Mouse (Mus musculus) testis, postnatal 10 days (tissue): ENCODE results near the gene Ephx1.
"Not testable (repeated sequence)": the region's sequence is repeated elsewhere in the genome, so short reads cannot be mapped to it uniquely, and the experiment has no call there.

Experiments used
- DNase-seq: peaks from one replicate; pipeline ENCODE4 v3.0.0; 2021; ENCODE audit warnings: low spot score

Gene Ephx1

GRCm38 (mm10) chr1:180974126-180974746, 46.5 kb downstream of the Ephx1 start:
- peak; percentile 40 for DNase-seq

- DNase-seq: no peak
Measured at GRCm38 (mm10) chr1:180972941-180973340, 47.8 kb downstream of the Ephx1 start.

GRCm38 (mm10) chr1:180967261-180967660, 53.4 kb downstream of the Ephx1 start:
- no peak for DNase-seq

GRCm38 (mm10) chr1:180966542-180966941, 54.2 kb downstream of the Ephx1 start:
- DNase-seq: no peak

GRCm38 (mm10) chr1:180965786-180966185, 54.9 kb downstream of the Ephx1 start:
- DNase-seq: no peak

- DNase-seq: no peak
Measured at GRCm38 (mm10) chr1:180958797-180959196, 61.9 kb downstream of the Ephx1 start.

GRCm38 (mm10) chr1:180957989-180958388, 62.7 kb downstream of the Ephx1 start:
- DNase-seq: no peak

GRCm38 (mm10) chr1:180956973-180957381, 63.7 kb downstream of the Ephx1 start:
- no peak for DNase-seq

GRCm38 (mm10) chr1:180956401-180956800, 64.3 kb downstream of the Ephx1 start:
- DNase-seq: no peak

- no peak for DNase-seq
Measured at GRCm38 (mm10) chr1:180952808-180953207, 67.9 kb downstream of the Ephx1 start.

- DNase-seq: no peak
Measured at GRCm38 (mm10) chr1:180952085-180952746, 68.5 kb downstream of the Ephx1 start.

- peak; percentile 61 for DNase-seq
Measured at GRCm38 (mm10) chr1:180946448-180946847, 74.3 kb downstream of the Ephx1 start.

GRCm38 (mm10) chr1:180945001-180945980, 75.4 kb downstream of the Ephx1 start:
- DNase-seq: peak; percentile 63

- no peak for DNase-seq
Measured at GRCm38 (mm10) chr1:180944553-180944952, 76.2 kb downstream of the Ephx1 start.

- DNase-seq: no peak
Measured at GRCm38 (mm10) chr1:180943896-180944295, 76.8 kb downstream of the Ephx1 start.

GRCm38 (mm10) chr1:180943032-180943644, 77.6 kb downstream of the Ephx1 start:
- no peak for DNase-seq

GRCm38 (mm10) chr1:180942166-180943031, 78.3 kb downstream of the Ephx1 start, which contains the start of gene Tmem63a:
Tmem63a (plus strand) TSS chr1:180942344.
- peak; percentile 80 for DNase-seq

- no peak for DNase-seq
Measured at GRCm38 (mm10) chr1:180941726-180942125, 79.0 kb downstream of the Ephx1 start.

GRCm38 (mm10) chr1:180940776-180941460, 79.8 kb downstream of the Ephx1 start:
- no peak for DNase-seq

- DNase-seq: not testable (repeated sequence)
Measured at GRCm38 (mm10) chr1:180938781-180939180, 81.9 kb downstream of the Ephx1 start.
